Mouse (Mus musculus) CD4-positive helper T cell, adult 2 months (primary cell): Measurements from ENCODE around the gene Uts2b.

Experiments
- DNase-seq: peaks from one replicate; pipeline ENCODE4 v3.0.0-alpha.2; 2012; ENCODE audit warnings: low read depth, missing footprints, low spot score

The Uts2b gene

GRCm38 (mm10) chr16:27370191-27370590 lies at the start of gene Uts2b:
TSS of gene Uts2b (minus strand) at chr16:27370239.
- DNase-seq = no peak

GRCm38 (mm10) chr16:27417632-27418031 lies 47.6 kb upstream of the Uts2b start:
- DNase-seq = no peak

GRCm38 (mm10) chr16:27416937-27417584 lies 47.0 kb upstream of the Uts2b start:
- no peak for DNase-seq

- no peak for DNase-seq
These were observed 34.1 kb upstream of the Uts2b start for GRCm38 (mm10) chr16:27404107-27404506.

GRCm38 (mm10) chr16:27401579-27401978 lies 31.5 kb upstream of the Uts2b start:
- DNase-seq = no peak

GRCm38 (mm10) chr16:27399719-27400253 lies 29.7 kb upstream of the Uts2b start:
- no peak for DNase-seq

- no peak for DNase-seq
These were observed 29.1 kb upstream of the Uts2b start for GRCm38 (mm10) chr16:27399026-27399718.

GRCm38 (mm10) chr16:27396951-27397350 lies 26.9 kb upstream of the Uts2b start:
- no peak for DNase-seq

- DNase-seq = no peak
These were observed 25.4 kb upstream of the Uts2b start for GRCm38 (mm10) chr16:27395251-27396037.

GRCm38 (mm10) chr16:27391845-27392244 lies 21.8 kb upstream of the Uts2b start:
- DNase-seq = no peak

- DNase-seq = no peak
These were observed 20.3 kb upstream of the Uts2b start for GRCm38 (mm10) chr16:27390306-27390705.

GRCm38 (mm10) chr16:27389534-27390282 lies 19.7 kb upstream of the Uts2b start:
- peak; percentile 27 for DNase-seq

- DNase-seq = peak; percentile 79
These were observed 18.9 kb upstream of the Uts2b start, which contains the start of gene Ccdc50 for GRCm38 (mm10) chr16:27388761-27389451. TSS of gene Ccdc50 (plus strand) at chr16:27388869.

GRCm38 (mm10) chr16:27387634-27388611 lies 17.9 kb upstream of the Uts2b start:
- DNase-seq = peak; percentile 66

GRCm38 (mm10) chr16:27386850-27387407 lies 16.9 kb upstream of the Uts2b start:
- DNase-seq = no peak

- no peak for DNase-seq
These were observed 15.6 kb upstream of the Uts2b start for GRCm38 (mm10) chr16:27385649-27386048.

- DNase-seq = no peak
These were observed 15.0 kb upstream of the Uts2b start for GRCm38 (mm10) chr16:27384893-27385603.

- DNase-seq = no peak
These were observed 12.2 kb upstream of the Uts2b start for GRCm38 (mm10) chr16:27382217-27382616.

- no peak for DNase-seq
These were observed 6.5 kb upstream of the Uts2b start for GRCm38 (mm10) chr16:27376556-27376955.
